Mouse (Mus musculus) layer of hippocampus, adult 11-12 months (tissue): Measurements from ENCODE around the gene Elobl.
A peak's percentile ranks its signal among the peaks of the same experiment; 100 is the strongest.

Source experiments
- DNase-seq: peaks from one replicate; pipeline ENCODE4 v3.0.0; 2022; ENCODE audit warnings: low spot score

The Elobl gene

GRCm38 (mm10) chr11:88988956-88989355, 22.2 kb upstream of the Elobl start:
- DNase-seq = no peak

- no peak for DNase-seq
These were observed 19.9 kb upstream of the Elobl start for GRCm38 (mm10) chr11:88986616-88987015.

GRCm38 (mm10) chr11:88981337-88981736, 14.6 kb upstream of the Elobl start:
- DNase-seq = no peak

GRCm38 (mm10) chr11:88977188-88977587, 10.5 kb upstream of the Elobl start:
- no peak for DNase-seq

GRCm38 (mm10) chr11:88976320-88976719, 9.6 kb upstream of the Elobl start:
- DNase-seq = no peak

GRCm38 (mm10) chr11:88973776-88974701, 7.3 kb upstream of the Elobl start:
- peak; percentile 95 for DNase-seq

GRCm38 (mm10) chr11:88970202-88970732, 3.5 kb upstream of the Elobl start, which contains the start of gene Coil:
Coil (plus strand) TSS chr11:88970252.
- no peak for DNase-seq

GRCm38 (mm10) chr11:88958851-88959250, 7.9 kb downstream of the Elobl start:
- no peak for DNase-seq

GRCm38 (mm10) chr11:88955217-88955969, 11.3 kb downstream of the Elobl start, which contains the start of gene Scpep1:
Scpep1 (minus strand) TSS chr11:88955465.
- DNase-seq = peak; percentile 97

- DNase-seq = no peak
These were observed 11.9 kb downstream of the Elobl start for GRCm38 (mm10) chr11:88954803-88955202.

GRCm38 (mm10) chr11:88953582-88953981, 13.1 kb downstream of the Elobl start:
- no peak for DNase-seq

GRCm38 (mm10) chr11:88952117-88952516, 14.6 kb downstream of the Elobl start:
- no peak for DNase-seq

- DNase-seq = no peak
These were observed 15.2 kb downstream of the Elobl start for GRCm38 (mm10) chr11:88951576-88951975.

GRCm38 (mm10) chr11:88950640-88951250, 16.0 kb downstream of the Elobl start:
- DNase-seq = no peak

- DNase-seq = no peak
These were observed 16.7 kb downstream of the Elobl start for GRCm38 (mm10) chr11:88949802-88950639.

- DNase-seq = no peak
These were observed 17.8 kb downstream of the Elobl start for GRCm38 (mm10) chr11:88948896-88949295.

GRCm38 (mm10) chr11:88945971-88946585, 20.7 kb downstream of the Elobl start:
- no peak for DNase-seq

- no peak for DNase-seq
These were observed 25.2 kb downstream of the Elobl start for GRCm38 (mm10) chr11:88941489-88941888.

GRCm38 (mm10) chr11:88939634-88940033, 27.1 kb downstream of the Elobl start:
- DNase-seq = peak; percentile 16

- DNase-seq = no peak
These were observed 28.0 kb downstream of the Elobl start for GRCm38 (mm10) chr11:88938770-88939169.

GRCm38 (mm10) chr11:88937886-88938285, 28.8 kb downstream of the Elobl start:
- DNase-seq = no peak
